Mouse (Mus musculus) mouse embryonic stem cell (cell line): ENCODE results near the gene Ccdc141.

Experiments
- in situ Hi-C, 2 experiments: fragments of 300-500 bp; cut with MboI; formaldehyde crosslinking; loops; 1 replicate in 1 of 2; 3 replicates in 1 of 2; pipeline ENCODE4 v1.14.3; 2019 to 2020; ENCODE audit warnings: low sequenced_read_pairs in 2 of 2, low pct_unique_long_range_greater_than_20kb in 1 of 2, mixed read lengths in 1 of 2; ENCODE audit not compliant: unreplicated experiment in 1 of 2

Gene Ccdc141

GRCm38 (mm10) chr2:77170633-77171105 is at the start of gene Ccdc141:
TSS of gene Ccdc141 (minus strand) at chr2:77170636.
- in situ Hi-C loops = no loop called here

GRCm38 (mm10) chr2:77212885-77213284 is 42.4 kb upstream of the Ccdc141 start:
- in situ Hi-C loops = no loop called here

GRCm38 (mm10) chr2:77206951-77207350 is 36.5 kb upstream of the Ccdc141 start:
- in situ Hi-C loops = no loop called here

- in situ Hi-C loops = no loop called here
Measured at GRCm38 (mm10) chr2:77203916-77204315, 33.5 kb upstream of the Ccdc141 start.

DNA sequence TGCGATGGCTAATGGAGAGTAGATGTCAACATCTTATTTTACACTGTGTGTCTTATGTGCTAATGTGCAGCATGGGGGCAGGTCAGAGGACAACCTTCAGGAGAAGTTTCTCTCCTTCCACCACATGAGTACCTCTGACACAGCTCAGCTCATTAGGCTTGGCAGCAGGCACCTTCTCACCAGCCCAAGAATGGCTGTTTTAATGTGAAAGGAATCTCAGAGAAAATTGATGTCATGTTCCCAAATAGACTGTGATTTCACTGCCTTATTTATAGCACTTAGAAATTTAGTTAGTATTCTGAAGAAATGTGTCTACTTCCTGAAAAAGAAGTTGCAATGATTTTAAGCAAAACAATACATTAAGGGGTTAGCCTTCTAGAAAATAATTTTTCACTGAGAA is 31.5 kb upstream of the Ccdc141 start:
- in situ Hi-C loops = no loop called here

- in situ Hi-C loops = no loop called here
Measured at GRCm38 (mm10) chr2:77200958-77201614, 30.6 kb upstream of the Ccdc141 start.

DNA sequence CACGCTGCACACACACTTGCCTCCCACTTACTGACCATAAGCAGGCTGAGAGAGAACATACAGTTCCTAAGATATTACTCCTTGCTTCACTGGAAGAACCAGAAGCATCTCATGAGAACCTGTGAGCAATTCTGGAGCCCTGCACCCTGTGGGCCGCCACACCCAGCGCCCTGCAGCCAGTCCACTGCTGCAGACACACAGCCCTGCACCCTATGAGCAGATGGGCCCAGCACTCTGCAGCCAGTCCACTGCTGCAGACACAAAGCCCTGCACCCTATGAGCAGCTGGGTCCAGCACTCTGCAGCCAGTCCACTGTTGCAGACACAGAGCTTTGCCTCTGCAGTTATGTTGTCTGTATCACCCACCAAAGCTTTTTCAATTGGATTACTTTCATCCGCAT is 29.9 kb upstream of the Ccdc141 start:
- in situ Hi-C loops = no loop called here

- in situ Hi-C loops = no loop called here
Measured at GRCm38 (mm10) chr2:77198246-77198645, 27.8 kb upstream of the Ccdc141 start.

- in situ Hi-C loops = no loop called here
Measured at GRCm38 (mm10) chr2:77196819-77197218, 26.4 kb upstream of the Ccdc141 start.

DNA sequence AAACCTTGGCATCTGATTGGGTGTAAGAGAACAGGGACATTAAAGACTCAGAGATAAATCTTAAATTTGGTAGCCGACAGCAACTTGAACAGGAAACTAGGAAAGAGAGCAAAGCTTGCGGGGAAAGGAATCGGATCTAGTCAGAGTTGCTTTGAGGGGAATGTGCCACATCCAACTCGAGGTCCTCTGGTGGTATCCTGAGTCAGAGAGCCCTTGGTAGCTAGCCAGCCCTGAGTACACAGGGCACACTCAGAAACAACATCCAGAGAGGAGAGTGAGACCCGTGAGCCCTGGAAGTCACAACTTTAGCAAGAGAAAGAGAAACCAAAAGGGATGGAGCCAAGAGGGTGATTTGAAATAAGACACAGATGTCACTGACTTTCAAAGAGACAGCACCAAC is 24.6 kb upstream of the Ccdc141 start:
- in situ Hi-C loops = no loop called here

DNA sequence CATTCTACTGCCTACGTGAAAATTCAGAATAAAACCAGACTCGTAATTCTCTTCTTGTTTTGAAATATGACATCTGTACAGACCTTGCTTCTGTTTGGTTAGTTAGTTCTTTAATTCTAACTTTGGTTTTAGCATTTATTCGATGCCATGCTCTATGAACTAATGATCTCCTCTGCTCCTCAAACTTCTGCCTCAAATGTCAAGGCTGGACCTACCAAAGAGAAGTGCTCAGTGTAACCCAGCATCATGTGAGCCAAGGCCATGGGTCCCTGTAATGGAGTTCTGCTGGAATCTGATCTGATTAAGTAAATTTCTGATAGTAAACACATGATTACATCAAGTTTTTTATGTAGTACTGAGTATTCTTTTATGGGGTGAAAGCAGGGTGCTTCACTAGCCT is 21.4 kb upstream of the Ccdc141 start:
- in situ Hi-C loops = no loop called here

GRCm38 (mm10) chr2:77190891-77191290 is 20.5 kb upstream of the Ccdc141 start:
- in situ Hi-C loops = no loop called here

- in situ Hi-C loops = no loop called here
Measured at GRCm38 (mm10) chr2:77190301-77190700, 19.9 kb upstream of the Ccdc141 start.

- in situ Hi-C loops = no loop called here
Measured at GRCm38 (mm10) chr2:77189671-77190070, 19.2 kb upstream of the Ccdc141 start.

- in situ Hi-C loops = no loop called here
Measured at GRCm38 (mm10) chr2:77187501-77187900, 17.1 kb upstream of the Ccdc141 start.

- in situ Hi-C loops = no loop called here
Measured at GRCm38 (mm10) chr2:77186912-77187311, 16.5 kb upstream of the Ccdc141 start.

DNA sequence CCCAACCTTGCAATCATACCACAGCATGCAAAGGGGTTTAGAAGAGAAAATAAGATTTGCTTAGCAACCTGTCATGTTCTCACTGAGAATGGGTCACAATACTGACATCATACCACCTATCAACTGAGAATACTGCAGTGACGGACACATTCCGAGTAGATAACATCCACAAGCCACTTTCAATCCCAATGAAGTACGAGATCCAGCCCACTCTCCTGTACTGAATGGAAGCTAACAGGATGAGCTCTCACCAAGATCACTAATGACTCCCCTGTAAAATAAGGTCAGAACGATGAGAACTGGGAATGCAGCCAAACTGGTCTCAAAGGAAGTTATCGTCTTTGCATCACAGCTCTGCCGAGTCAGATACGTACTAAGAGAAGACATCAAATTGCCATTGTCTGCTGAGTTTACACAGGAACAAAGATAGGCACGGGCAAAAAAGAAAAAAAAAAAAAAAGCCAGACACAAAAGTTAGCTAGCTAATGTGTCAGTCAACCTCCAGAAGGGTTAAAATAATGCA is 13.7 kb upstream of the Ccdc141 start:
- in situ Hi-C loops = no loop called here

DNA sequence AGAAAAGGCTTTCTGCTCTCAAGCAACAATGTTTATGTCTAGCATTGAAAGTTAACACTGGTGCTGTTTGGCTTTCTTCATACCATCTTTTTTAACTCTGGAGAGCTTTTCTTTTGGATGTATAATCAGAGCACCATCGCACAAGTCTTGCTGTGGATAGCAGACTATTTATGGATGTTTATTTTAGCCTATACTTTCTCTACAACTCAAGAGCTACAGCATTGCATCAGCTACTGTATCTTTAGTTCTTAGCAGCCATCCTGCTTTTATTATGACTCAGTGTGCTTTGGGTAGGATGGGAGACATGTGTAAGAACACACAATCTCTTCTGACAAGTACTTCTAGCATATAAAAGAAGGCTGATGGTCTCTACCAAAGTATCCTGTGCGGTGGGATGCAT is 13.2 kb upstream of the Ccdc141 start:
- in situ Hi-C loops = no loop called here

GRCm38 (mm10) chr2:77182996-77183380 is 12.6 kb upstream of the Ccdc141 start:
- in situ Hi-C loops = no loop called here

GRCm38 (mm10) chr2:77182271-77182995 is 12.0 kb upstream of the Ccdc141 start:
- in situ Hi-C loops = no loop called here
